Mouse (Mus musculus) frontal cortex, postnatal 14 days (tissue): Measurements from ENCODE around the gene Tssk6.
A peak's percentile ranks its signal among the peaks of the same experiment; 100 is the strongest.
"Not testable (repeated sequence)": the region's sequence is repeated elsewhere in the genome, so short reads cannot be mapped to it uniquely, and the experiment has no call there.

Experiments used
- DNase-seq, 2 experiments: peaks; one replicate each; pipeline ENCODE4 v3.0.0; 2022; ENCODE audit warnings: low spot score in 2 of 2

Gene Tssk6

GRCm38 (mm10) chr8:69919010-69919409 is 17.0 kb downstream of the Tssk6 start:
- peak in 1 of 2 experiments; percentile 66 for DNase-seq

DNA sequence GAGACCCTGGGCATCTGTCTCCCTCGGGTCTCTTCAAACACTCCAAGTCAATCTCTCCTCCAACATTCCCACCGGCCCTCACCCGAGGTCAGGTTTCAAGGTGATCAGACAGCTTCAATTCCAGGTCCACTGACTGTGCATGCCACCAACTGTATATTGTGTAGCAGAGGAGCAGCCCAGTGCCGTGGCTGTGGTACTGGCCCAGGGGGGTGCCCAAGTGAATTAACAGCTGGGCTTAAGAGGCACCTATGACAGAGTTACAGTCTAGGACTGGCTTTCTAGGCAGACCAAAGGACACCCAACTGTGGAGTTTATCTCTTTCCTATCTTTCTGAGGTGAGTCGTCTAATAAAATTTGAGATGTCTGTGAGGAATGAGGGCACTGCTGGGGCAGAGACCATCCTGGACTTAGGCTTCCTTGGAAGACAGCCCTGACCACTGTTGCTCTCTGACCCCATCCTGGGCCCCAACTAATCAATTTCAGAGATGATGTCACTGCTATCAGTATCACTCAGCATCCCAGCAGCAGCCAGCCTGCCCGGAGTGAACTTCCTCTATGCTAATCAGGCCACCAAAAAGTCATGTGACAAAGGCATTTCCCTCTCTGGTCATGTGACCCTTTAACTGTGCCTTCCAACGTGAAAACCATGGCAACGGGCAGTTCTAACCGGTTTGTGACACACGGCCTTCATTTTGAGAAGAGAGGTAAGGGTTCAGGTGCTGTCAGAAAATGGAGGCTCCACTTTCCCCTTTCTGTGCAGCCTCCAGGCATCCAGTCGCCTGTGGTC is 18.1 kb downstream of the Tssk6 start:
- DNase-seq, result peak in 1 of 2 experiments; percentile 46

DNA sequence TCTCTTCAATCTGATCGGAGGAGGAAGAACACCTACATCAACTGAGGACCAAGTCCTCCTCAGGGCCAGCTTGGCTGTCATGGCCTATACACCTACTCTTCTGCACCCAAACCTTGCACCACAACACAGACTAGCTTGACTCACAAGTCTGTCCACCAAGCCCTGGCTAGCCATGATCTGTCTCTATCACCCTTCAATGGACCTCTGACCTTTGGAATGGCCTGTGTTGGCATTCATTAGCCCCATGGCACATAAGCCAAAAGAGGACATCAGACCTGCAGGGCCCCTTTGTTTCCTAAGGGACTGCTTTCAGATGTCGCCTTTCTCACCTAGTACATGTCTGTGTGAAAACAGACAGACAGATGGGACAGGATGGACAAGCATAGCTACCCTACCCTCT is 19.2 kb downstream of the Tssk6 start:
- DNase-seq, result no peak

- no peak for DNase-seq
Observed at GRCm38 (mm10) chr8:69923986-69924385, 22.0 kb downstream of the Tssk6 start.

- no peak for DNase-seq
Observed at GRCm38 (mm10) chr8:69926901-69927300, 24.9 kb downstream of the Tssk6 start.

GRCm38 (mm10) chr8:69933811-69934210 is 31.8 kb downstream of the Tssk6 start:
- no peak for DNase-seq

- DNase-seq, result no peak
Observed at GRCm38 (mm10) chr8:69934582-69934981, 32.6 kb downstream of the Tssk6 start.

DNA sequence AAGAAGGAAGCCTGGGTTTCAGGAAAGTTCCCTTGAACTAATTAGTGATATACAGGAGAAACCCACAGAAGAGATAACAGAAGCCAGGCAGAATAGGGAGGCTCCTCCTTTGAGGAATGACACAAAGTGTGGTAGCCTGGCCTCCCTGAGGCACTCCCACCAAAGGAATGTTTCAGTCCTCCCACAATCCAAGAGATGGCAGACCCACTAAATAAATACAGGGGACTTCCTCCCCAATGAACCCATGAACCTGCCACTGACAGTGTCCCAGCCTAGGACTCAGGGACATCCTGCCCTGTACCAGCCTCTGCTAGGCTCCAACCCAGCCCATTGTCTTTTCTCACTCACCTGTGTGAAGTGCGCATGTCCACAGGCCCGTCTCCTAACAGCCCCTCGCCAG is 33.4 kb downstream of the Tssk6 start:
- DNase-seq, result no peak

GRCm38 (mm10) chr8:69936050-69936794 is 34.2 kb downstream of the Tssk6 start:
- no peak for DNase-seq

- no peak for DNase-seq
Observed at GRCm38 (mm10) chr8:69937466-69937865, 35.5 kb downstream of the Tssk6 start.

DNA sequence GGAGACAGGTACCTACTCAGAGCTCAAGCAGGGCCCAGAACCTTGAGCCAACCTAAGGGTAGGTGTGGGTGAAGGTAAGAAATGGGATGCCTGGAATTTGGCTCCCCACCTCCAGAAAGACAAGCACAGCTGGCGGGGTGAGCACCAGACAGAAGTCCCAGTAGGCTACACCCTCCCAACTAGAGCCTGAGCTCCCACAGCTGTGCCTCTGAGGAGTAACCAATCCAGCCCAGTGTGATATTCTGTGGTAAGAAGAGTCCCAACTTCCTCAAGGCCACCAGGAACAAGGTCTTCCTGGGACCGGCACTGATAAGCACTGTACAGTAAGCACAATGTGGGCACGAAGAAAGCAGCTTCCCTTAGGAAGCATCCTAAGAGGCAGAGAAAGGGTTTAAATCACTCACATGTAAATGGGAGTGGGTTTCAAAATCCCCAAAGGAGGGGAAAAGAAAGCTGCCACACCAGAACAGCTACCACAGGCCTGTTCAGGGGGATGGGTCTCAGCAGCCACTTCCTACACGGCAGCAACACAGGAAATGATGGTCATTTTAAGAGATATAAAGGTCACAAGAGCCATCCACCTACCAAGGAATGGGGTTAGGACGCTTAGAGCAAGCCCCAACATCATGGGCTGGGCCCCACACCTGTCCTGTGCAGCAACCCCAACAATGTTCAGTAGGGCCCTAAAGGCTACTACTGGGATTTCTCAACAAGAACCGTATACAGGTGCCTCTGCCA is 36.4 kb downstream of the Tssk6 start:
- DNase-seq, result no peak

- DNase-seq, result no peak
Observed at GRCm38 (mm10) chr8:69939633-69940032, 37.6 kb downstream of the Tssk6 start.

GRCm38 (mm10) chr8:69940386-69940785 is 38.4 kb downstream of the Tssk6 start:
- DNase-seq, result no peak

DNA sequence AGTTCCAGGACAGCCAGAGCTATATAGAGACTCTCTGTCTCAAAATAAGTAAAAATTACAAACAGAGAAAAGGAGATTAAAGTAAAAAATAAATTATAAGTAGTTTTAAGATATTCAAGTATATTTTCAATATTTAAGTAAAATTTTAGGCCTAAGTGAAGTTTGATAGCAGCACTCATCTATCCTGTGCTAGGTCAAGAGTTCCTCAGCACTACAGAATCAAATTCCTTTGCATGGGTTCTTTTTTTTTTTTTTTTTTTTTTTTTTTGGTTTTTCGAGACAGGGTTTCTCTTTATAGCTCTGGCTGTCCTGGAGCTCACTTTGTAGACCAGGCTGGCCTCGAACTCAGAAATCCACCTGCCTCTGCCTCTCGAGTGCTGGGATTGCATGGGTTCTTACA is 40.5 kb downstream of the Tssk6 start:
- DNase-seq, result not testable (repeated sequence)

GRCm38 (mm10) chr8:69950300-69950699 is 48.3 kb downstream of the Tssk6 start:
- no peak for DNase-seq
